Mouse (Mus musculus) macrophage (primary cell): Measurements from ENCODE around the gene 1700020N01Rik. TPM values are rescaled to one million over a fixed set of nuclear protein-coding genes. Genes with fewer than 3 reads are reported as not detected.

Source experiments
- H3K27ac ChIP-seq: fragments of 350-480 bp; formaldehyde crosslinking; 2 replicates; pipeline ENCODE4 v1.9.0; 2021
- H3K36me3 ChIP-seq: fragments of 350-480 bp; formaldehyde crosslinking; 2 replicates; pipeline ENCODE4 v1.9.0; 2021; ENCODE audit errors: inconsistent target
- H3K4me3 ChIP-seq: fragments of 350-480 bp; formaldehyde crosslinking; 2 replicates; pipeline ENCODE4 v1.9.0; 2021; ENCODE audit errors: inconsistent target
- H3K79me2 ChIP-seq: fragments of 350-480 bp; formaldehyde crosslinking; 2 replicates; pipeline ENCODE4 v1.9.0; 2021; ENCODE audit errors: inconsistent target
- WGBS: methylation state at CpG from one replicate; pipeline ENCODE4 v1.1.7; 2026; ENCODE audit warnings: inconsistent platforms; ENCODE audit not compliant: missing documents; 5-methylcytosine and 5-hydroxymethylcytosine counted together
- polyA plus RNA-seq: library from polyadenylated mRNA; stranded (reverse); fragments of 250-400 nt; gene quantifications from 3 replicates; pipeline ENCODE4 v1.2.4, GENCODE M21; 2018; ENCODE audit warnings: inconsistent platforms

1700020N01Rik gene
- polyA plus RNA-seq, 1 experiment from 2014 or later, result not detected

- no peak overlapping the region for H3K27ac ChIP-seq
- H3K4me3 ChIP-seq, result no peak overlapping the region
- H3K36me3 ChIP-seq, result no peaks in the 10 kb centered on the region
- no peaks in the 10 kb centered on the region for H3K79me2 ChIP-seq
- WGBS, result 77% methylated on average over 5 of the region's 5 CpGs
These were observed 26.0 kb downstream of the 1700020N01Rik start for GRCm38 (mm10) chr10:21618745-21619508.

- WGBS, result 86% methylated on average over 7 of the region's 7 CpGs
- Histone ChIP-seq H3K36me3 (no peaks in the 10 kb centered on the region), H3K79me2 (no peaks in the 10 kb centered on the region), H3K27ac (no peak overlapping the region), H3K4me3 (no peak overlapping the region)
These were observed 29.1 kb downstream of the 1700020N01Rik start for GRCm38 (mm10) chr10:21622065-21622464.

GRCm38 (mm10) chr10:21628555-21628954 lies 35.6 kb downstream of the 1700020N01Rik start:
- H3K36me3 ChIP-seq, result no peaks in the 10 kb centered on the region
- H3K4me3 ChIP-seq, result no peak overlapping the region
- WGBS, result 86% methylated on average over 5 of the region's 5 CpGs
- no peak overlapping the region for H3K27ac ChIP-seq
- no peaks in the 10 kb centered on the region for H3K79me2 ChIP-seq

GRCm38 (mm10) chr10:21629031-21629740 lies 36.2 kb downstream of the 1700020N01Rik start:
- Histone ChIP-seq H3K4me3 (no peak overlapping the region), H3K36me3 (no peaks in the 10 kb centered on the region), H3K79me2 (no peaks in the 10 kb centered on the region), H3K27ac (no peak overlapping the region)
- 93% methylated on average over 10 of the region's 10 CpGs for WGBS

GRCm38 (mm10) chr10:21631481-21631880 lies 38.5 kb downstream of the 1700020N01Rik start:
- H3K36me3 ChIP-seq, result no peaks in the 10 kb centered on the region
- WGBS, result 90% methylated on average over 1 of the region's 1 CpGs
- H3K4me3 ChIP-seq, result no peak overlapping the region

GRCm38 (mm10) chr10:21632687-21633086 lies 39.7 kb downstream of the 1700020N01Rik start:
- Histone ChIP-seq H3K4me3 (no peak overlapping the region), H3K27ac (no peak overlapping the region), H3K36me3 (no peaks in the 10 kb centered on the region), H3K79me2 (no peaks in the 10 kb centered on the region)
- WGBS, result 89% methylated on average over 4 of the region's 5 CpGs

More at GRCm38 (mm10) chr10:21631481-21631880, 38.5 kb downstream of the 1700020N01Rik start:
- no peaks in the 10 kb centered on the region for H3K79me2 ChIP-seq
- H3K27ac ChIP-seq, result no peak overlapping the region

GRCm38 (mm10) chr10:21635988-21636710 lies 43.2 kb downstream of the 1700020N01Rik start:
- Histone ChIP-seq H3K79me2 (no peaks in the 10 kb centered on the region), H3K36me3 (no peaks in the 10 kb centered on the region), H3K4me3 (no peak overlapping the region), H3K27ac (no peak overlapping the region)
- 98% methylated on average over 4 of the region's 4 CpGs for WGBS

GRCm38 (mm10) chr10:21636711-21637081 lies 43.8 kb downstream of the 1700020N01Rik start:
- no peaks in the 10 kb centered on the region for H3K36me3 ChIP-seq
- no peak overlapping the region for H3K27ac ChIP-seq
- H3K79me2 ChIP-seq, result no peaks in the 10 kb centered on the region
- WGBS, result 46% methylated on average over 6 of the region's 6 CpGs
- no peak overlapping the region for H3K4me3 ChIP-seq

GRCm38 (mm10) chr10:21651388-21651787 lies 58.4 kb downstream of the 1700020N01Rik start:
- 70% methylated on average over 4 of the region's 4 CpGs for WGBS

GRCm38 (mm10) chr10:21652426-21653345 lies 59.7 kb downstream of the 1700020N01Rik start:
- Histone ChIP-seq H3K79me2 (no peaks in the 10 kb centered on the region), H3K4me3 (no peak overlapping the region), H3K36me3 (no peaks in the 10 kb centered on the region), H3K27ac (no peak overlapping the region)
- 95% methylated on average over 24 of the region's 24 CpGs for WGBS

More at GRCm38 (mm10) chr10:21651388-21651787, 58.4 kb downstream of the 1700020N01Rik start:
- Histone ChIP-seq H3K27ac (peak overlapping the region; percentile 13; the same call in 1 of the 2 replicates), H3K79me2 (no peaks in the 10 kb centered on the region), H3K36me3 (no peaks in the 10 kb centered on the region), H3K4me3 (no peak overlapping the region)

GRCm38 (mm10) chr10:21653469-21653868 lies 60.5 kb downstream of the 1700020N01Rik start:
- no peak overlapping the region for H3K4me3 ChIP-seq
- H3K27ac ChIP-seq, result no peak overlapping the region
- no peaks in the 10 kb centered on the region for H3K36me3 ChIP-seq
- WGBS, result 96% methylated on average over 7 of the region's 7 CpGs
- no peaks in the 10 kb centered on the region for H3K79me2 ChIP-seq

GRCm38 (mm10) chr10:21659576-21660246 lies 66.8 kb downstream of the 1700020N01Rik start:
- H3K27ac ChIP-seq, result no peak overlapping the region
- 94% methylated on average over 8 of the region's 8 CpGs for WGBS
- no peaks in the 10 kb centered on the region for H3K36me3 ChIP-seq
- H3K79me2 ChIP-seq, result no peaks in the 10 kb centered on the region
- no peak overlapping the region for H3K4me3 ChIP-seq

- no peak overlapping the region for H3K27ac ChIP-seq
- 37% methylated on average over 17 of the region's 17 CpGs for WGBS
- H3K36me3 ChIP-seq, result no peaks in the 10 kb centered on the region
- no peaks in the 10 kb centered on the region for H3K79me2 ChIP-seq
- no peak overlapping the region for H3K4me3 ChIP-seq
These were observed 76.0 kb downstream of the 1700020N01Rik start for GRCm38 (mm10) chr10:21668976-21669375.
